Mouse (Mus musculus) small intestine, adult 2 months (tissue): Measurements from ENCODE around the gene Aifm3.

Source experiments
- CTCF ChIP-seq: fragments of 200-500 bp; IDR thresholded peaks from 2 replicates; pipeline ENCODE4 v1.5.1; 2012; ENCODE audit warnings: low read depth, mild to moderate bottlenecking, control low read depth, inconsistent platforms, low read length, moderate library complexity, mixed read lengths; ENCODE audit not compliant: insufficient replicate concordance, insufficient read length; ENCODE audit errors: extremely low read depth
- POLR2A ChIP-seq: fragments of 200-500 bp; IDR thresholded peaks from 2 replicates; pipeline ENCODE4 v1.6.1; 2012; ENCODE audit warnings: low read depth, mild to moderate bottlenecking, control low read depth, inconsistent platforms, low read length, moderate library complexity

DNA sequence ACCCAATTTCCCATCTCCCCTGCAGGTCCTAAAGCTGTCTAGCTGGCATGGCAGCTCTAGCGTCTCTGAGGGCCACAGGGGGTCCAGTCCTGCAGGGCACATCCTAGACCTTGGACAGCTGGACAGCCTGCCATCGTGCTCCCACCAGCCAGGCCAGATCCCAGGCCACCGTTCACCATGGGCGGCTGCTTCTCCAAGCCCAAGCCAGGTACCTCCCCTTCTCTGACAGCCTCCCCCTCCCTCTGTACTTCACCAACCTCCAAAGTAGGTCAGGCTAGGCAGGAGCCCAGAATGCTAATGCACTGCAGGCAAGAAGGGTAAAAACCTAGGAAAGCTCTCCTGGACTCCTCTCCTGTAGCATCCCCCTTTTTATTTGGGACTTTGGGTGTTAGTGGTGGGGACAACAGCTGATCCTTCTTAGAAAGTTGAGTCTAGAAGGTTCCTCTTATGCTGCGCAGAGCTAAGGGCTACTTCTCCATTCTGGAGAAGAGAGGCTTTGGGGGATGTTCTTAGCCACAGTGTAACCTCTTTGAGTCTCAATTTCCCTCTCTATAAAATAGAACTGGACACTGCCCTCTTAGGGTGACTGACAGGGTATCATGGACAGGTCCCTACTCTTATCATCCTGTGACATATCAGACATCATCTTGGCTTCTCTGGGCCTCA, 2.6 kb downstream of the Aifm3 start:
- no peak for TF ChIP-seq CTCF
- no peak for TF ChIP-seq POLR2A
